Mouse (Mus musculus) heart, adult 2 months (tissue): ENCODE measurements around the gene Slc19a1.

Experiments
- CTCF ChIP-seq: fragments of 200-600 bp; IDR thresholded peaks from 2 replicates; pipeline ENCODE4 v1.8.1; 2022; ENCODE audit warnings: antibody characterized with exemption, mild to moderate bottlenecking, moderate library complexity
- POLR2A ChIP-seq: fragments of 200-500 bp; IDR thresholded peaks from 2 replicates; pipeline ENCODE4 v1.6.1; 2011; ENCODE audit warnings: mild to moderate bottlenecking, low read depth, low read length, control low read depth; ENCODE audit not compliant: insufficient read depth

GRCm38 (mm10) chr10:77093817-77094216 lies 61.8 kb downstream of the Slc19a1 start:
- TF ChIP-seq CTCF (no peak), POLR2A (no peak)
